Mouse (Mus musculus) cortical plate, adult 2 months (tissue): ENCODE measurements at regions not wholly inside any gene's neighbourhood (a gene's known extent, or its start where the extent isn't known, plus 50 kb on each side); places are given as distances from the start of the nearest gene placed in this dataset.

Source experiments
- H3K27ac ChIP-seq: fragments of 200-500 bp; 2 replicates; pipeline ENCODE4 v1.5.1; 2012; ENCODE audit warnings: low read length, control low read depth, inconsistent platforms; ENCODE audit not compliant: insufficient read depth
- H3K4me1 ChIP-seq: fragments of 200-500 bp; 2 replicates; pipeline ENCODE4 v1.6.1; 2011; ENCODE audit warnings: low read length; ENCODE audit not compliant: control insufficient read depth, insufficient read depth
- H3K4me3 ChIP-seq: fragments of 200-500 bp; 2 replicates; pipeline ENCODE4 v1.5.1; 2011; ENCODE audit warnings: mild to moderate bottlenecking, low read length, control low read depth; ENCODE audit not compliant: insufficient read depth
- CTCF ChIP-seq: fragments of 200-500 bp; IDR thresholded peaks from 2 replicates; pipeline ENCODE4 v1.5.1; 2011; ENCODE audit warnings: mild to moderate bottlenecking, control low read depth, low read length; ENCODE audit not compliant: insufficient read depth; ENCODE audit errors: extremely low read depth
- POLR2A ChIP-seq: fragments of 200-500 bp; IDR thresholded peaks from 2 replicates; pipeline ENCODE4 v1.6.1; 2011; ENCODE audit warnings: mild to moderate bottlenecking, low read length, control low read depth; ENCODE audit not compliant: insufficient read depth; ENCODE audit errors: extremely low read depth

GRCm38 (mm10) chr13:91274131-91274530, 50.4 kb upstream of the Atg10 start:
- H3K27ac ChIP-seq, result no peak overlapping the region
- H3K4me1 ChIP-seq, result peaks cover 3% of the 10 kb centered on the region; the same call in 1 of the 2 replicates
- no peak overlapping the region for H3K4me3 ChIP-seq
- TF ChIP-seq CTCF (no peak), POLR2A (no peak)

- peaks cover 3% of the 10 kb centered on the region; the same call in 1 of the 2 replicates for H3K4me1 ChIP-seq
- H3K27ac ChIP-seq, result no peak overlapping the region
- TF ChIP-seq POLR2A, result no peak
- H3K4me3 ChIP-seq, result no peak overlapping the region
Measured at GRCm38 (mm10) chr13:91274615-91275014, 50.8 kb upstream of the Atg10 start.

- Histone ChIP-seq H3K27ac (no peak overlapping the region), H3K4me3 (no peak overlapping the region), H3K4me1 (peaks cover 1% of the 10 kb centered on the region; the same call in 1 of the 2 replicates)
- TF ChIP-seq CTCF, result no peak
- no peak for TF ChIP-seq POLR2A
Measured at GRCm38 (mm10) chr13:91279487-91279886, 55.7 kb upstream of the Atg10 start.

- H3K4me3 ChIP-seq, result no peak overlapping the region
- TF ChIP-seq CTCF (no peak), POLR2A (no peak)
- H3K4me1 ChIP-seq, result no peaks in the 10 kb centered on the region
- no peak overlapping the region for H3K27ac ChIP-seq
Measured at GRCm38 (mm10) chr13:91295552-91296170, 71.9 kb upstream of the Atg10 start.

- no peaks in the 10 kb centered on the region for H3K4me1 ChIP-seq
- no peak overlapping the region for H3K27ac ChIP-seq
- H3K4me3 ChIP-seq, result no peak overlapping the region
- no peak for TF ChIP-seq CTCF
- TF ChIP-seq POLR2A, result no peak
Measured at GRCm38 (mm10) chr13:91296521-91297160, 72.9 kb upstream of the Atg10 start.

GRCm38 (mm10) chr13:91301849-91302248, 78.1 kb upstream of the Atg10 start:
- Histone ChIP-seq H3K4me3 (no peak overlapping the region), H3K27ac (no peak overlapping the region), H3K4me1 (no peaks in the 10 kb centered on the region)
- TF ChIP-seq POLR2A (no peak), CTCF (no peak)

GRCm38 (mm10) chr13:91305697-91306405, 82.1 kb upstream of the Atg10 start:
- TF ChIP-seq POLR2A (no peak), CTCF (no peak)
- Histone ChIP-seq H3K27ac (no peak overlapping the region), H3K4me3 (no peak overlapping the region), H3K4me1 (no peaks in the 10 kb centered on the region)

GRCm38 (mm10) chr13:91306545-91306944, 82.8 kb upstream of the Atg10 start:
- H3K4me1 ChIP-seq, result no peaks in the 10 kb centered on the region
- TF ChIP-seq POLR2A (no peak), CTCF (no peak)
- no peak overlapping the region for H3K27ac ChIP-seq
- H3K4me3 ChIP-seq, result no peak overlapping the region

GRCm38 (mm10) chr13:91312905-91313571, 89.3 kb upstream of the Atg10 start:
- Histone ChIP-seq H3K4me1 (no peaks in the 10 kb centered on the region), H3K4me3 (no peak overlapping the region), H3K27ac (no peak overlapping the region)
- no peak for TF ChIP-seq POLR2A
- no peak for TF ChIP-seq CTCF
